Mouse (Mus musculus) intestine, embryonic 14.5 days (tissue): ENCODE measurements around the gene Dis3l. TPM values are rescaled to one million over a fixed set of nuclear protein-coding genes. Genes with fewer than 3 reads are reported as not detected.
A peak's percentile ranks its signal among the peaks of the same experiment; 100 is the strongest.

Source experiments
- ATAC-seq: fragments of 200-750 bp; cut with Nextera tagmentation; replicated peaks from 2 replicates; pipeline ENCODE4 v1.8.0; 2017; ENCODE audit warnings: low read depth, moderate number of reproducible peaks, moderate TSS enrichment, moderate library complexity; ENCODE audit not compliant: low FRiP score, low TSS enrichment
- DNase-seq: peaks from one replicate; pipeline ENCODE4 v3.0.0-alpha.2; 2018; ENCODE audit warnings: low spot score
- H3K27ac ChIP-seq: fragments of 300-500 bp; sonication (generic); 2 replicates; pipeline ENCODE4 v1.5.1; 2014; ENCODE audit warnings: low read depth, mild to moderate bottlenecking, control low read depth
- H3K27me3 ChIP-seq: fragments of 300-500 bp; sonication (generic); replicated peaks from 2 replicates; pipeline ENCODE4 v1.6.1; 2014; ENCODE audit warnings: low read length, control low read depth; ENCODE audit not compliant: control insufficient read depth, insufficient read depth
- H3K36me3 ChIP-seq: fragments of 300-500 bp; sonication (generic); 2 replicates; pipeline ENCODE4 v1.6.1; 2014; ENCODE audit warnings: low read length, control low read depth; ENCODE audit not compliant: control insufficient read depth, insufficient read depth
- H3K4me1 ChIP-seq: fragments of 300-500 bp; sonication (generic); replicated peaks from 2 replicates; pipeline ENCODE4 v1.6.1; 2014; ENCODE audit warnings: low read length, control low read depth, mixed read lengths; ENCODE audit not compliant: control insufficient read depth, insufficient read depth
- H3K4me2 ChIP-seq: fragments of 300-500 bp; sonication (generic); 2 replicates; pipeline ENCODE4 v1.6.1; 2014; ENCODE audit warnings: low read length
- H3K4me3 ChIP-seq: fragments of 300-500 bp; sonication (generic); 2 replicates; pipeline ENCODE4 v1.5.1; 2014; ENCODE audit warnings: low read depth, low read length, control low read depth, mixed read lengths
- H3K9ac ChIP-seq: fragments of 300-500 bp; sonication (generic); 2 replicates; pipeline ENCODE4 v1.6.1; 2014; ENCODE audit warnings: mild to moderate bottlenecking, low read length
- H3K9me3 ChIP-seq: fragments of 300-500 bp; sonication (generic); 2 replicates; pipeline ENCODE4 v1.6.1; 2016; ENCODE audit warnings: low read length, control low read depth; ENCODE audit not compliant: control insufficient read depth
- WGBS: fragments of 180-500 bp; shearing (Covaris S2); extraction: QIAGEN DNeasy Blood & Tissue Kit; methylation state at CpG from one replicate; pipeline ENCODE4 v1.1.7; 2014; 5-methylcytosine and 5-hydroxymethylcytosine counted together
- polyA plus RNA-seq: library from polyadenylated mRNA; unstranded; fragments of >200 nt; fragmentation: Nextera tagmentation; extraction: Ambion mirVana; gene quantifications from 2 replicates; pipeline ENCODE4 v1.2.1, GENCODE M21; 2014

Dis3l gene
- polyA plus RNA-seq, 1 experiment from 2014 or later: 21.8 TPM

GRCm38 (mm10) chr9:64340351-64341253 lies 486 bp downstream of the Dis3l start:
- H3K9ac ChIP-seq: peak overlapping the region; percentile 99
- H3K4me3 ChIP-seq: peak overlapping the region; percentile 65
- H3K36me3 ChIP-seq: peaks cover 20% of the 10 kb centered on the region
- H3K27ac ChIP-seq: peak overlapping the region; percentile 100
- under 1% methylated on average over 85 of the region's 85 CpGs for WGBS
- peaks cover 4% of the 10 kb centered on the region; the same call in 1 of the 2 replicates for H3K4me1 ChIP-seq
- no peaks in the 10 kb centered on the region for H3K9me3 ChIP-seq
- H3K4me2 ChIP-seq: peak overlapping the region; percentile 76
- peak; percentile 80 for ATAC-seq
- H3K27me3 ChIP-seq: no peaks in the 10 kb centered on the region
- peak; percentile 96 for DNase-seq

- Histone ChIP-seq H3K27me3 (no peaks in the 10 kb centered on the region), H3K36me3 (peaks cover 23% of the 10 kb centered on the region), H3K9ac (no peak overlapping the region), H3K4me2 (peak overlapping the region; percentile 76), H3K4me3 (no peak overlapping the region; the same call in 1 of the 2 replicates), H3K9me3 (no peaks in the 10 kb centered on the region), H3K27ac (no peak overlapping the region), H3K4me1 (peaks cover 4% of the 10 kb centered on the region; the same call in 1 of the 2 replicates)
- ATAC-seq: no peak
- no peak for DNase-seq
- WGBS: 45% methylated on average over 8 of the region's 8 CpGs
Observed at GRCm38 (mm10) chr9:64339361-64339760, 1.7 kb downstream of the Dis3l start.

GRCm38 (mm10) chr9:64335825-64336224 lies 5.3 kb downstream of the Dis3l start:
- H3K9me3 ChIP-seq: no peaks in the 10 kb centered on the region
- H3K4me3 ChIP-seq: no peak overlapping the region
- peaks cover 23% of the 10 kb centered on the region for H3K36me3 ChIP-seq
- no peak overlapping the region for H3K4me2 ChIP-seq
- peaks cover 4% of the 10 kb centered on the region; the same call in 1 of the 2 replicates for H3K4me1 ChIP-seq
- WGBS: 88% methylated on average over 6 of the region's 6 CpGs
- H3K27ac ChIP-seq: no peak overlapping the region
- no peak overlapping the region for H3K9ac ChIP-seq
- DNase-seq (no peak), ATAC-seq (no peak)
- H3K27me3 ChIP-seq: no peaks in the 10 kb centered on the region

- WGBS: 94% methylated on average over 7 of the region's 7 CpGs
- H3K4me1 ChIP-seq: no peaks in the 10 kb centered on the region
- H3K9ac ChIP-seq: no peak overlapping the region
- H3K9me3 ChIP-seq: no peaks in the 10 kb centered on the region
- DNase-seq (no peak), ATAC-seq (no peak)
- no peak overlapping the region for H3K4me2 ChIP-seq
- H3K4me3 ChIP-seq: no peak overlapping the region
- peaks cover 75% of the 10 kb centered on the region for H3K36me3 ChIP-seq
- H3K27me3 ChIP-seq: no peaks in the 10 kb centered on the region
- no peak overlapping the region for H3K27ac ChIP-seq
Observed at GRCm38 (mm10) chr9:64323976-64324375, 17.1 kb downstream of the Dis3l start.

GRCm38 (mm10) chr9:64316986-64317385 lies 24.1 kb downstream of the Dis3l start:
- no peaks in the 10 kb centered on the region for H3K9me3 ChIP-seq
- H3K4me2 ChIP-seq: no peak overlapping the region
- H3K4me3 ChIP-seq: no peak overlapping the region
- 95% methylated on average over 5 of the region's 5 CpGs for WGBS
- no peak overlapping the region for H3K9ac ChIP-seq
- no peak overlapping the region for H3K27ac ChIP-seq
- H3K4me1 ChIP-seq: no peaks in the 10 kb centered on the region
- no peak for ATAC-seq
- H3K27me3 ChIP-seq: no peaks in the 10 kb centered on the region
- H3K36me3 ChIP-seq: peaks cover 74% of the 10 kb centered on the region
- DNase-seq: no peak

GRCm38 (mm10) chr9:64314696-64315095 lies 26.4 kb downstream of the Dis3l start:
- Histone ChIP-seq H3K4me1 (no peaks in the 10 kb centered on the region), H3K27ac (no peak overlapping the region), H3K9me3 (no peaks in the 10 kb centered on the region), H3K4me3 (no peak overlapping the region), H3K9ac (no peak overlapping the region), H3K4me2 (no peak overlapping the region), H3K27me3 (no peaks in the 10 kb centered on the region), H3K36me3 (peaks cover 73% of the 10 kb centered on the region)
- whole genome bisulfite sequencing: 98% methylated on average over 6 of the region's 6 CpGs
- no peak for ATAC-seq
- no peak for DNase-seq

- H3K4me3 ChIP-seq: no peak overlapping the region
- no peak overlapping the region for H3K9ac ChIP-seq
- H3K4me2 ChIP-seq: no peak overlapping the region
- H3K36me3 ChIP-seq: peaks cover 66% of the 10 kb centered on the region
- no peaks in the 10 kb centered on the region for H3K4me1 ChIP-seq
- ATAC-seq: no peak
- 45% methylated on average over 1 of the region's 1 CpGs for WGBS
- DNase-seq: no peak
- H3K9me3 ChIP-seq: no peaks in the 10 kb centered on the region
- H3K27ac ChIP-seq: no peak overlapping the region
- H3K27me3 ChIP-seq: no peaks in the 10 kb centered on the region
Observed at GRCm38 (mm10) chr9:64312128-64312527, 29.0 kb downstream of the Dis3l start.

- DNase-seq: peak; percentile 52
- peaks cover 71% of the 10 kb centered on the region for H3K36me3 ChIP-seq
- WGBS: 64% methylated on average over 16 of the region's 16 CpGs
- no peak for ATAC-seq
- no peak overlapping the region for H3K27ac ChIP-seq
- H3K9ac ChIP-seq: no peak overlapping the region
- no peak overlapping the region for H3K4me2 ChIP-seq
- no peaks in the 10 kb centered on the region for H3K4me1 ChIP-seq
- no peaks in the 10 kb centered on the region for H3K9me3 ChIP-seq
- H3K27me3 ChIP-seq: no peaks in the 10 kb centered on the region
- H3K4me3 ChIP-seq: no peak overlapping the region
Observed at GRCm38 (mm10) chr9:64310996-64311785, 29.9 kb downstream of the Dis3l start.
